Mouse (Mus musculus) small intestine, adult 2 months (tissue): ENCODE measurements around the gene Epb41l4b.

Experiments used
- CTCF ChIP-seq: fragments of 200-500 bp; IDR thresholded peaks from 2 replicates; pipeline ENCODE4 v1.5.1; 2012; ENCODE audit warnings: low read depth, mild to moderate bottlenecking, control low read depth, inconsistent platforms, low read length, moderate library complexity, mixed read lengths; ENCODE audit not compliant: insufficient replicate concordance, insufficient read length; ENCODE audit errors: extremely low read depth
- POLR2A ChIP-seq: fragments of 200-500 bp; IDR thresholded peaks from 2 replicates; pipeline ENCODE4 v1.6.1; 2012; ENCODE audit warnings: low read depth, mild to moderate bottlenecking, control low read depth, inconsistent platforms, low read length, moderate library complexity

DNA sequence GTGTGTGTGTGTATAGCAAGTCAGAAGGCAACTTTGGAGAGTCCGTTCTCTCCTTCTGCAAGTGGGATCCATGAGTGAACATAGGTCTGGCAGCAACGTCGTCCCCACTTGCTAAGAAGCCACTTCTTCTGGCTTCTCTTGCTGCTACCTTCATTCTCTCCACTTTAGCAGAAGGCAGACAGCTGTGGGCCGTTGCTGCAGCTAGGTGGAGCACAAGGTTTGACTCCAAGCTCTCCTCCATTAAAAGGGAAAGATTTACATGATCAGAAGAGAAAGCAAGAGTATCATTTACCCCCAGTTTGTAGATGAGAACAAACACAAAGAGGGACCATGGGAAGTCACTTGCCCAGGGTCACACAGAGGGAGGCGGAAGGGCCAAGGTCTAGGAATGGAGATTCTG, 109.1 kb downstream of the Epb41l4b start:
- TF ChIP-seq CTCF (no peak), POLR2A (no peak)
